21 mouse cellular contexts compared by ENCODE assay signal in genomic region chr2:18201820-18202462, GRCm38 (mm10).
A peak's percentile ranks its signal among the peaks of the same experiment; 100 is the strongest.
DNase-seq lines count a peak whose midpoint lies in the region; TF ChIP-seq lines count a peak whose summit lies in the region.
"Had no signal": no experiment of that assay in that cellular context is flagged by ENCODE, and none has a peak within 500 bp of the region (broad histone marks: within the 10 kb centered on the region; RNA-seq: fewer than 3 reads in every experiment).

No protein-coding gene starts in this region.

- H3K4me3 ChIP-seq in embryonic fibroblast, embryonic 13.5 days (ENCODE audit: insufficient read depth, low read length) = no peak overlapping the region
- H3K4me3 ChIP-seq: embryonic facial prominence, embryonic 13.5 days; forebrain, embryonic 13.5 days; heart, embryonic 10.5 days; heart, embryonic 15.5 days; hindbrain, embryonic 10.5 days; intestine, embryonic 15.5 days had no signal

- no peak for TF ChIP-seq CTCF in embryonic fibroblast, embryonic 13.5 days (IDR thresholded peaks at IDR 0.05; ENCODE audit: borderline replicate concordance, insufficient read depth, low read length)

- TF ChIP-seq POLR2A in embryonic fibroblast, embryonic 13.5 days (IDR thresholded peaks at IDR 0.05; ENCODE audit: low read depth, low read length) = no peak

- no peaks in the 10 kb centered on the region for H3K4me1 ChIP-seq in embryonic fibroblast, embryonic 13.5 days (ENCODE audit: control insufficient read depth, insufficient read depth, low read length)
- H3K4me1 ChIP-seq: heart, embryonic 10.5 days; heart, embryonic 15.5 days; hindbrain, embryonic 10.5 days; intestine, embryonic 15.5 days had no signal

- peak; percentile 31 for DNase-seq in 416B (ENCODE audit: low read depth)
- DNase-seq in Muller cell, postnatal 12 days (ENCODE audit: inconsistent ontology term) = peak; percentile 49
- DNase-seq in cerebellum, adult 18-20 months = no peak
- no peak for DNase-seq in ovary, postnatal 14 days (ENCODE audit: low spot score)
- no peak for DNase-seq in right cerebral cortex, postnatal 36 days (ENCODE audit: low spot score in 2 of 2)
- DNase-seq: adrenal gland, postnatal 10 days; cerebellum, adult 11 months; cerebellum, adult 9-10 months; cerebellum, postnatal 25 days; forebrain, postnatal 0 days; gastrocnemius, postnatal 36 days; heart, adult 18-20 months; heart, postnatal 14 days had no signal

- H3K27ac ChIP-seq in embryonic fibroblast, embryonic 13.5 days (ENCODE audit: insufficient read depth, low read length) = peak overlapping the region; percentile 64
- H3K27ac ChIP-seq: embryonic facial prominence, embryonic 13.5 days; forebrain, embryonic 13.5 days; heart, embryonic 10.5 days; heart, embryonic 15.5 days; hindbrain, embryonic 10.5 days; hindbrain, embryonic 14.5 days; intestine, embryonic 15.5 days had no signal

Comparison
In these comparisons a context has a peak if more than half of its experiments do, and no peak if none do; other contexts are left out.
1. DNase-seq: peak in 416B (single experiment) and Muller cell, postnatal 12 days (single experiment); none in cerebellum, adult 18-20 months (0 of 2), ovary, postnatal 14 days (single experiment) and right cerebral cortex, postnatal 36 days (0 of 2).